Mouse (Mus musculus) MEL (cell line): ENCODE data around the gene Slc44a5. TPM values are rescaled to one million over a fixed set of nuclear protein-coding genes. Genes with fewer than 3 reads are reported as not detected.

Source experiments
- DNase-seq: peaks from one replicate; pipeline ENCODE4 v3.0.0; 2011; ENCODE audit warnings: low read depth, low spot score
- H3K27ac ChIP-seq: 2 replicates; pipeline ENCODE4 v1.5.1; 2012; ENCODE audit warnings: low read depth, mild to moderate bottlenecking, control low read depth, low read length, moderate library complexity; ENCODE audit not compliant: control insufficient read depth
- H3K27me3 ChIP-seq, 2 experiments: fragments of 150-350 bp in 1 of 2; sonication (generic) in 1 of 2; 2 replicates each; pipeline ENCODE4 v1.6.1; 2012; ENCODE audit warnings: low read length in 2 of 2, mild to moderate bottlenecking in 2 of 2, improper control_type of control experiment in 1 of 2, moderate library complexity in 1 of 2; ENCODE audit not compliant: insufficient read depth in 2 of 2, control insufficient read depth in 1 of 2
- H3K36me3 ChIP-seq, 2 experiments: 2 replicates each; pipeline ENCODE4 v1.6.1; 2012 to 2014; ENCODE audit warnings: low read length in 2 of 2, improper control_type of control experiment in 1 of 2, inconsistent platforms in 1 of 2, mild to moderate bottlenecking in 1 of 2; ENCODE audit not compliant: insufficient read depth in 2 of 2, control insufficient read depth in 1 of 2
- H3K4me1 ChIP-seq, 2 experiments: fragments of 150-350 bp in 1 of 2; sonication (generic) in 1 of 2; 2 replicates each; pipeline ENCODE4 v1.6.1; 2012; ENCODE audit warnings: low read length in 2 of 2, improper control_type of control experiment in 1 of 2, mild to moderate bottlenecking in 1 of 2; ENCODE audit not compliant: insufficient read depth in 2 of 2, control insufficient read depth in 1 of 2
- H3K4me3 ChIP-seq, 2 experiments: fragments of 150-350 bp in 1 of 2; sonication (generic) in 1 of 2; 2 replicates each; pipeline ENCODE4 v1.5.1; 2012; ENCODE audit warnings: low read depth in 2 of 2, low read length in 2 of 2, mild to moderate bottlenecking in 2 of 2, moderate library complexity in 2 of 2, control low read depth in 1 of 2, improper control_type of control experiment in 1 of 2; ENCODE audit not compliant: control insufficient read depth in 1 of 2, insufficient read depth in 1 of 2
- H3K79me2 ChIP-seq: 2 replicates; pipeline ENCODE4 v1.6.1; 2012; ENCODE audit warnings: mild to moderate bottlenecking, low read length, moderate library complexity; ENCODE audit not compliant: control insufficient read depth, poor library complexity, insufficient read depth
- H3K9ac ChIP-seq: 2 replicates; pipeline ENCODE4 v1.6.1; 2012; ENCODE audit warnings: low read depth, mild to moderate bottlenecking, control low read depth, low read length, moderate library complexity; ENCODE audit not compliant: control insufficient read depth, poor library complexity, severe bottlenecking
- H3K9me3 ChIP-seq: fragments of 150-350 bp; sonication (generic); replicated peaks from 2 replicates; pipeline ENCODE4 v1.6.1; 2012; ENCODE audit warnings: mild to moderate bottlenecking, low read length, improper control_type of control experiment, moderate library complexity; ENCODE audit not compliant: insufficient read depth
- BHLHE40 ChIP-seq: IDR thresholded peaks from 2 replicates; pipeline ENCODE4 v1.6.1; 2012; ENCODE audit warnings: low read depth, mild to moderate bottlenecking, inconsistent platforms, low read length, improper control_type of control experiment, borderline replicate concordance
- CHD2 ChIP-seq: IDR thresholded peaks from 2 replicates; pipeline ENCODE4 v1.6.1; 2011; ENCODE audit warnings: low read length, improper control_type of control experiment
- CTCF ChIP-seq, 3 experiments: IDR thresholded peaks in 2 of 3; conservative IDR thresholded peaks in 1 of 3; 2 replicates each; pipeline ENCODE4 v1.5.1; 2011 to 2012; ENCODE audit warnings: low read length in 3 of 3, low read depth in 2 of 3, mild to moderate bottlenecking in 2 of 3, improper control_type of control experiment in 1 of 3, inconsistent platforms in 1 of 3, mixed read lengths in 1 of 3, moderate library complexity in 1 of 3; ENCODE audit not compliant: control insufficient read depth in 1 of 3, insufficient read depth in 1 of 3, poor library complexity in 1 of 3, severe bottlenecking in 1 of 3
- E2F4 ChIP-seq: IDR thresholded peaks from 2 replicates; pipeline ENCODE4 v1.6.1; 2011; ENCODE audit warnings: low read depth, low read length, improper control_type of control experiment, borderline replicate concordance
- EP300 ChIP-seq, 2 experiments: IDR thresholded peaks; 2 replicates each; pipeline ENCODE4 v1.6.1; 2011; ENCODE audit warnings: improper control_type of control experiment in 2 of 2, low read length in 2 of 2, low read depth in 1 of 2, mild to moderate bottlenecking in 1 of 2
- GABPA ChIP-seq: IDR thresholded peaks from 2 replicates; pipeline ENCODE4 v1.6.1; 2012; ENCODE audit warnings: low read depth, mild to moderate bottlenecking, inconsistent platforms, low read length, improper control_type of control experiment, moderate library complexity
- GATA1 ChIP-seq: IDR thresholded peaks from 2 replicates; pipeline ENCODE4 v1.6.1; 2011; ENCODE audit warnings: low read depth, low read length, improper control_type of control experiment
- HCFC1 ChIP-seq: IDR thresholded peaks from 2 replicates; pipeline ENCODE4 v1.6.1; 2012; ENCODE audit warnings: low read depth, mild to moderate bottlenecking, inconsistent platforms, low read length, improper control_type of control experiment, moderate library complexity
- KAT2A ChIP-seq: conservative IDR thresholded peaks from 2 replicates; pipeline ENCODE4 v1.6.1; 2012; ENCODE audit warnings: low read depth, low read length, improper control_type of control experiment, inconsistent platforms
- MAFK ChIP-seq: IDR thresholded peaks from 2 replicates; pipeline ENCODE4 v1.6.1; 2011; ENCODE audit warnings: low read depth, mild to moderate bottlenecking, low read length, improper control_type of control experiment, borderline replicate concordance
- MEF2A ChIP-seq: IDR thresholded peaks from 2 replicates; pipeline ENCODE4 v1.6.1; 2014; ENCODE audit warnings: low read depth, mild to moderate bottlenecking, inconsistent platforms, low read length, improper control_type of control experiment; ENCODE audit not compliant: poor library complexity, insufficient replicate concordance, severe bottlenecking; ENCODE audit errors: extremely low read depth
- MXI1 ChIP-seq: IDR thresholded peaks from 2 replicates; pipeline ENCODE4 v1.6.1; 2011; ENCODE audit warnings: mild to moderate bottlenecking, low read depth, low read length, improper control_type of control experiment
- MYB ChIP-seq: IDR thresholded peaks from 2 replicates; pipeline ENCODE4 v1.6.1; 2011; ENCODE audit warnings: mild to moderate bottlenecking, low read depth, low read length, improper control_type of control experiment
- NELFE ChIP-seq: IDR thresholded peaks from 2 replicates; pipeline ENCODE4 v1.6.1; 2011; ENCODE audit warnings: low read depth, low read length, improper control_type of control experiment
- NRF1 ChIP-seq: IDR thresholded peaks from 2 replicates; pipeline ENCODE4 v1.6.1; 2014; ENCODE audit warnings: low read depth, mild to moderate bottlenecking, inconsistent platforms, low read length, improper control_type of control experiment, moderate library complexity; ENCODE audit not compliant: poor library complexity, insufficient read depth, severe bottlenecking
- POLR2A ChIP-seq, 2 experiments: IDR thresholded peaks; 2 replicates each; pipeline ENCODE4 v1.6.1; 2011 to 2012; ENCODE audit warnings: low read length in 2 of 2, mild to moderate bottlenecking in 2 of 2, control low read depth in 1 of 2, improper control_type of control experiment in 1 of 2, low read depth in 1 of 2, moderate library complexity in 1 of 2; ENCODE audit not compliant: control insufficient read depth in 1 of 2, insufficient read depth in 1 of 2, poor library complexity in 1 of 2
- POLR2AphosphoS5 ChIP-seq: IDR thresholded peaks from 2 replicates; pipeline ENCODE4 v1.6.1; 2012; ENCODE audit warnings: low read depth, borderline replicate concordance, mild to moderate bottlenecking, inconsistent platforms, low read length, moderate library complexity, mixed read lengths
- RAD21 ChIP-seq: IDR thresholded peaks from 2 replicates; pipeline ENCODE4 v1.6.1; 2011; ENCODE audit warnings: mild to moderate bottlenecking, low read depth, low read length, improper control_type of control experiment
- RCOR1 ChIP-seq: IDR thresholded peaks from 2 replicates; pipeline ENCODE4 v1.6.1; 2012; ENCODE audit warnings: low read depth, mild to moderate bottlenecking, inconsistent platforms, low read length, improper control_type of control experiment
- SIN3A ChIP-seq: IDR thresholded peaks from 2 replicates; pipeline ENCODE4 v1.6.1; 2012; ENCODE audit warnings: low read length, improper control_type of control experiment, inconsistent platforms
- SMC3 ChIP-seq: IDR thresholded peaks from 2 replicates; pipeline ENCODE4 v1.6.1; 2011; ENCODE audit warnings: low read depth, low read length, improper control_type of control experiment
- TAL1 ChIP-seq: IDR thresholded peaks from 2 replicates; pipeline ENCODE4 v1.6.1; 2012; ENCODE audit warnings: mild to moderate bottlenecking, inconsistent platforms, low read length, moderate library complexity, mixed read lengths
- TCF12 ChIP-seq: IDR thresholded peaks from 2 replicates; pipeline ENCODE4 v1.6.1; 2014; ENCODE audit warnings: low read depth, mild to moderate bottlenecking, inconsistent platforms, low read length, improper control_type of control experiment, moderate library complexity
- USF1 ChIP-seq: IDR thresholded peaks from 2 replicates; pipeline ENCODE4 v1.6.1; 2014; ENCODE audit warnings: low read depth, mild to moderate bottlenecking, inconsistent platforms, low read length, improper control_type of control experiment, moderate library complexity
- ZC3H11A ChIP-seq: IDR thresholded peaks from 2 replicates; pipeline ENCODE4 v1.6.1; 2012; ENCODE audit warnings: low read depth, mild to moderate bottlenecking, inconsistent platforms, low read length, improper control_type of control experiment
- ZKSCAN1 ChIP-seq: IDR thresholded peaks from 2 replicates; pipeline ENCODE4 v1.6.1; 2012; ENCODE audit warnings: low read depth, mild to moderate bottlenecking, inconsistent platforms, low read length, improper control_type of control experiment, moderate library complexity
- polyA plus RNA-seq, 2 experiments: library from polyadenylated mRNA; stranded (reverse) in 1 of 2; unstranded in 1 of 2; fragments of >175 nt in 1 of 2; fragments of >200 nt in 1 of 2; gene quantifications; 2 replicates each; pipeline versions ENCODE4 v1.2.1 to v1.2.4; 2012; ENCODE audit warnings: low replicate concordance in 2 of 2, low read depth in 1 of 2; ENCODE audit not compliant: insufficient read length in 2 of 2, insufficient read depth in 1 of 2, missing spikeins in 1 of 2
- total RNA-seq: library from RNA; depleted of rRNA; stranded (reverse); fragments of 300-350 nt; gene quantifications from 2 replicates; pipeline ENCODE4 v1.2.3, GENCODE M21; 2012

Slc44a5 gene
- total and polyA plus RNA-seq, 3 experiments = not detected

DNA sequence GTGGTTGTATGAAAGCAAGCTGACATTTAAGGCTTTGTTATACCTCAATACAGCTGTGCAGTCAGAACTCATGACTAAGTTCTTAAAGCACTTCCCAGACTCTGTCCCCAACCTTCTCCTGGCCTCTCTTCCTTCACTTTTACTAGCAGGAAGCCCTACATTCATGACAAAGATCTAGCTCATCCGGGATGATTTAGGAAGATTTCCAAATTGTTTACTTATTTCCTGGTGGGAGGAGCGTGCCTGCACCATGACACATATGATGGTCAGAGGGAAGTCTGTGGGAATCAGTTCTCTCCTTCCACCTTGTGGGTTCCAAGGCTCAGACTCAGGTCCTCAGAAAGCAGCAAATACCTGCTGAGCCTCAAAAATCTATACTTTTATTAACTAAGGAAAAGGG is 317.1 kb downstream of the Slc44a5 start:
- H3K27me3 ChIP-seq = no peaks in the 10 kb centered on the region
- TF ChIP-seq TAL1 (no peak), SMC3 (no peak), MXI1 (no peak), RAD21 (no peak), NELFE (no peak), MAFK (no peak), ZKSCAN1 (no peak)
- H3K79me2 ChIP-seq = no peaks in the 10 kb centered on the region
- H3K4me3 ChIP-seq = no peak overlapping the region
- no peaks in the 10 kb centered on the region for H3K9me3 ChIP-seq
- H3K27ac ChIP-seq = no peak overlapping the region
- no peak overlapping the region for H3K9ac ChIP-seq
- no peaks in the 10 kb centered on the region for H3K4me1 ChIP-seq
- DNase-seq = no peak
- no peaks in the 10 kb centered on the region for H3K36me3 ChIP-seq

DNA sequence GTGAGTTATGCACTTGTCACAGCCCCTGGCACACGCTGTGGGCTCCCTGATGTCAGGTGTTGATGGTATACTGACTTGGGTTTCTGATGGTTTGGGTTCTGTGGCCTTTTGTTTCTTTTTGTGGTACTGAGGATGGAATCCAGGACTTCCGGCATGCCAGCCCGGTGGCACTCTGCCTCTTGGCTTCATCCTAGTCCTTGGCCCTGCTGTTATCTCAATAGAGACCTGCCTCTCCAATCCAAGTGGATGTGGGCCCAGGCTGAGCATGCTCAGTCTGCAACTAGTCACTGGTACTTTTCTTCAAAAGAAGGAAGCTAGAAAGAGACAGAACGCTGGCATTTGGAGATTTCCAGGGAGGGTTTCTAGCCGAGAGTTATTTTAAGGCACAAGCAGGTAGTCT is 318.9 kb downstream of the Slc44a5 start:
- Histone ChIP-seq H3K9me3 (no peaks in the 10 kb centered on the region), H3K27me3 (no peaks in the 10 kb centered on the region), H3K79me2 (no peaks in the 10 kb centered on the region), H3K27ac (no peak overlapping the region), H3K4me1 (no peaks in the 10 kb centered on the region), H3K9ac (no peak overlapping the region), H3K4me3 (no peak overlapping the region), H3K36me3 (no peaks in the 10 kb centered on the region)
- TF ChIP-seq EP300 (IDR thresholded peaks at IDR 0.05; ENCODE audit: low read depth in 1 of 2, low read length in 2 of 2) = no peak
- no peak for TF ChIP-seq SIN3A
- TF ChIP-seq GATA1 = no peak
- no peak for TF ChIP-seq RCOR1
- no peak for TF ChIP-seq GABPA
- no peak for DNase-seq

DNA sequence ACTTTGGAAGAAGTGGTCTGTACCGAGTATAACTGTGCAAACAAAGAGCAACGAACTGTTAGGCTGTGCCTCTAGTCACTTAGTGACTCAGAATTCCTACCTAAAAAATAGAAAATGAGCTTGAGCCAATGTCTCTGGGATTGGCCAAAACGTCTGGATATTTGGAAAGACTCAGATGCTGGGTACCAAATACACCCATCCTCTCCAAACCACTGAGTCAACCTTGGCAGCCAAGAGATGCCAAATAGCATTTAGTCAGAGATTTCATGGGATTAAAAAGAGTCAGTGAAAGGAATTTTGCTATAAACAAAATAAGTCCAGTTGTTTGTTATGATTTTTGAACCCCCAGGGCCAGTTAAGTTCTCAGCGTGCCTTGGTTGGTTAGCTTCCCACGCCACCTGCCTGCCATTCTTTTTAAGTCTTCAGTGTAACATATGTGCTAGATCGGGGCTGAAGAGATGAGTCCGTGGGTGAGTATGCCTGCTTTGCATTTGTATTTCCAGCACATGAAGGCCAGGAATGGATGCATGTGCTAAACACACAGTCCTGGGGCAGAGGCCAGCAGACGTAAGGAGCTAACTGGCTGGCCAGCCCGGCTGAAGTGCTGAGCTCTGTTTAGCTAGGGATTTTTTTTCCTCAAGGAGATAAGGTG is 320.7 kb downstream of the Slc44a5 start:
- Histone ChIP-seq H3K27ac (no peak overlapping the region), H3K36me3 (no peaks in the 10 kb centered on the region), H3K4me1 (no peaks in the 10 kb centered on the region), H3K79me2 (no peaks in the 10 kb centered on the region), H3K9ac (no peak overlapping the region), H3K27me3 (no peaks in the 10 kb centered on the region), H3K9me3 (no peaks in the 10 kb centered on the region), H3K4me3 (no peak overlapping the region)
- TF ChIP-seq POLR2AphosphoS5 (no peak), ZC3H11A (no peak), BHLHE40 (no peak), ZKSCAN1 (no peak), KAT2A (no peak), E2F4 (no peak), EP300 (IDR thresholded peaks at IDR 0.05; ENCODE audit: low read depth in 1 of 2, low read length in 2 of 2) (no peak), HCFC1 (no peak), TAL1 (no peak), NELFE (no peak), NRF1 (no peak), USF1 (no peak), MEF2A (no peak), MYB (no peak), CTCF (IDR thresholded peaks at IDR 0.05 in 2 of 3, conservative IDR thresholded peaks at IDR 0.05 in 1 of 3; ENCODE audit: control insufficient read depth in 1 of 3, insufficient read depth in 1 of 3, low read depth in 2 of 3, low read length in 3 of 3, poor library complexity in 1 of 3, severe bottlenecking in 1 of 3) (no peak), POLR2A (IDR thresholded peaks at IDR 0.05; ENCODE audit: control insufficient read depth in 1 of 2, insufficient read depth in 1 of 2, low read depth in 1 of 2, low read length in 2 of 2, poor library complexity in 1 of 2) (no peak), TCF12 (no peak), CHD2 (no peak)
- no peak for DNase-seq
